Mouse (Mus musculus) small intestine, adult 2 months (tissue): ENCODE results near the gene Xylt1. TPM values are rescaled to one million over a fixed set of nuclear protein-coding genes. Genes with fewer than 3 reads are reported as not detected.

ENCODE experiments used
- H3K27ac ChIP-seq: fragments of 200-500 bp; 2 replicates; pipeline ENCODE4 v1.5.1; 2012; ENCODE audit warnings: low read depth, low read length, control low read depth, inconsistent platforms; ENCODE audit not compliant: insufficient read depth
- H3K27me3 ChIP-seq: fragments of 200-500 bp; 2 replicates; pipeline ENCODE4 v1.6.1; 2012; ENCODE audit warnings: mild to moderate bottlenecking, moderate library complexity, low read length, inconsistent platforms; ENCODE audit not compliant: control insufficient read depth, insufficient read depth
- H3K36me3 ChIP-seq: fragments of 200-500 bp; 2 replicates; pipeline ENCODE4 v1.6.1; 2012; ENCODE audit warnings: mild to moderate bottlenecking, low read length, control low read depth, inconsistent platforms; ENCODE audit not compliant: control insufficient read depth, insufficient read depth
- H3K4me1 ChIP-seq: fragments of 200-500 bp; 2 replicates; pipeline ENCODE4 v1.6.1; 2012; ENCODE audit warnings: low read length, inconsistent platforms, mixed read lengths; ENCODE audit not compliant: control insufficient read depth, insufficient read depth, insufficient read length
- H3K4me3 ChIP-seq: fragments of 200-500 bp; 2 replicates; pipeline ENCODE4 v1.5.1; 2012; ENCODE audit warnings: low read depth, mild to moderate bottlenecking, control low read depth, inconsistent platforms, low read length, moderate library complexity
- CTCF ChIP-seq: fragments of 200-500 bp; IDR thresholded peaks from 2 replicates; pipeline ENCODE4 v1.5.1; 2012; ENCODE audit warnings: low read depth, mild to moderate bottlenecking, control low read depth, inconsistent platforms, low read length, moderate library complexity, mixed read lengths; ENCODE audit not compliant: insufficient replicate concordance, insufficient read length; ENCODE audit errors: extremely low read depth
- POLR2A ChIP-seq: fragments of 200-500 bp; IDR thresholded peaks from 2 replicates; pipeline ENCODE4 v1.6.1; 2012; ENCODE audit warnings: low read depth, mild to moderate bottlenecking, control low read depth, inconsistent platforms, low read length, moderate library complexity
- WGBS: fragments of 180-500 bp; shearing (Covaris S2); methylation state at CpG from one replicate; pipeline ENCODE4 v1.1.7; 2018; 5-methylcytosine and 5-hydroxymethylcytosine counted together
- polyA plus RNA-seq: library from polyadenylated mRNA; depleted of rRNA; stranded (reverse); fragments of >200 nt; gene quantifications from 2 replicates; pipeline ENCODE4 v1.2.3, GENCODE M21; 2012; rRNA removed

The Xylt1 gene
- 1.9 and 2.9 TPM in 2 replicates for polyA plus RNA-seq

GRCm38 (mm10) chr7:117380418-117381187, at the start of gene Xylt1:
TSS of gene Xylt1 (plus strand) at chr7:117380979.
- H3K27ac ChIP-seq, result no peak within 1 kb of the TSS; the same call in 1 of the 2 replicates
- WGBS, result 1% methylated on average over 66 of the region's 69 CpGs
- no peak for TF ChIP-seq CTCF
- 0 out of 2 replicates have a peak, but pooled peaks have one; percentile 38 for TF ChIP-seq POLR2A

GRCm38 (mm10) chr7:117333936-117334335, 46.8 kb upstream of the Xylt1 start:
- TF ChIP-seq CTCF (no peak), POLR2A (no peak)
- Histone ChIP-seq H3K36me3 (no peaks in the 10 kb centered on the region), H3K4me3 (no peak overlapping the region), H3K27ac (no peak overlapping the region), H3K4me1 (no peaks in the 10 kb centered on the region), H3K27me3 (no peaks in the 10 kb centered on the region)
- 81% methylated on average over 5 of the region's 5 CpGs for WGBS

More at GRCm38 (mm10) chr7:117380418-117381187, at the start of gene Xylt1:
- peak within 1 kb of the TSS; percentile 88 for H3K4me3 ChIP-seq
- H3K36me3 ChIP-seq, result no peaks in the 10 kb centered on the region
- H3K27me3 ChIP-seq, result no peaks in the 10 kb centered on the region
- peaks cover 8% of the 10 kb centered on the region; the same call in 1 of the 2 replicates for H3K4me1 ChIP-seq

GRCm38 (mm10) chr7:117356316-117356715, 24.5 kb upstream of the Xylt1 start:
- H3K4me3 ChIP-seq, result no peak overlapping the region
- no peaks in the 10 kb centered on the region for H3K4me1 ChIP-seq
- WGBS, result 76% methylated on average over 2 of the region's 2 CpGs
- no peak overlapping the region for H3K27ac ChIP-seq
- TF ChIP-seq POLR2A, result no peak
- no peak for TF ChIP-seq CTCF
- no peaks in the 10 kb centered on the region for H3K36me3 ChIP-seq
- H3K27me3 ChIP-seq, result no peaks in the 10 kb centered on the region

GRCm38 (mm10) chr7:117357425-117358194, 23.2 kb upstream of the Xylt1 start:
- H3K27me3 ChIP-seq, result no peaks in the 10 kb centered on the region
- H3K4me1 ChIP-seq, result no peaks in the 10 kb centered on the region
- no peak overlapping the region for H3K4me3 ChIP-seq
- no peak overlapping the region for H3K27ac ChIP-seq
- H3K36me3 ChIP-seq, result no peaks in the 10 kb centered on the region
- no peak for TF ChIP-seq CTCF
- no peak for TF ChIP-seq POLR2A
- WGBS, result 72% methylated on average over 6 of the region's 6 CpGs

GRCm38 (mm10) chr7:117361281-117361680, 19.5 kb upstream of the Xylt1 start:
- H3K27ac ChIP-seq, result no peak overlapping the region
- H3K27me3 ChIP-seq, result no peaks in the 10 kb centered on the region
- H3K4me3 ChIP-seq, result no peak overlapping the region
- H3K4me1 ChIP-seq, result no peaks in the 10 kb centered on the region
- H3K36me3 ChIP-seq, result no peaks in the 10 kb centered on the region
- WGBS, result 85% methylated on average over 2 of the region's 2 CpGs
- no peak for TF ChIP-seq POLR2A
- TF ChIP-seq CTCF, result no peak

GRCm38 (mm10) chr7:117362493-117362892, 18.3 kb upstream of the Xylt1 start:
- no peaks in the 10 kb centered on the region for H3K27me3 ChIP-seq
- 75% methylated on average over 4 of the region's 4 CpGs for WGBS
- TF ChIP-seq CTCF (no peak), POLR2A (no peak)

GRCm38 (mm10) chr7:117368647-117369289, 12.0 kb upstream of the Xylt1 start:
- Histone ChIP-seq H3K36me3 (no peaks in the 10 kb centered on the region), H3K27me3 (no peaks in the 10 kb centered on the region), H3K4me3 (no peak overlapping the region), H3K27ac (no peak overlapping the region), H3K4me1 (no peaks in the 10 kb centered on the region)
- WGBS, result 73% methylated on average over 6 of the region's 6 CpGs
- no peak for TF ChIP-seq CTCF
- no peak for TF ChIP-seq POLR2A

More at GRCm38 (mm10) chr7:117362493-117362892, 18.3 kb upstream of the Xylt1 start:
- Histone ChIP-seq H3K4me1 (no peaks in the 10 kb centered on the region), H3K36me3 (no peaks in the 10 kb centered on the region), H3K4me3 (no peak overlapping the region), H3K27ac (no peak overlapping the region)
